Mouse (Mus musculus) bone marrow, adult 2 months (tissue): ENCODE data around the gene Gbp5. TPM values are rescaled to one million over a fixed set of nuclear protein-coding genes. Genes with fewer than 3 reads are reported as not detected.

Experiments used
- H3K27ac ChIP-seq: fragments of 200-500 bp; 2 replicates; pipeline ENCODE4 v1.5.1; 2012; ENCODE audit warnings: low read depth, mild to moderate bottlenecking, control low read depth, inconsistent platforms, low read length; ENCODE audit not compliant: control insufficient read depth, poor library complexity, insufficient read depth
- H3K4me1 ChIP-seq: fragments of 200-500 bp; 2 replicates; pipeline ENCODE4 v1.6.1; 2011; ENCODE audit warnings: low read length; ENCODE audit not compliant: control insufficient read depth, insufficient read depth
- H3K4me3 ChIP-seq: fragments of 200-500 bp; replicated peaks from 2 replicates; pipeline ENCODE3; 2011; ENCODE audit warnings: mild to moderate bottlenecking, low read depth, low read length, control low read depth; ENCODE audit not compliant: control insufficient read depth
- CTCF ChIP-seq: fragments of 200-500 bp; IDR thresholded peaks from 2 replicates; pipeline ENCODE4 v1.5.1; 2011; ENCODE audit warnings: low read length, control low read depth; ENCODE audit not compliant: control insufficient read depth, insufficient read depth
- POLR2A ChIP-seq: fragments of 200-500 bp; IDR thresholded peaks from 2 replicates; pipeline ENCODE4 v1.6.1; 2011; ENCODE audit warnings: low read depth, mild to moderate bottlenecking, control low read depth, low read length, borderline replicate concordance; ENCODE audit not compliant: control insufficient read depth
- WGBS: fragments of 180-500 bp; shearing (Covaris S2); methylation state at CpG from one replicate; pipeline ENCODE4 v1.1.7; 2018; 5-methylcytosine and 5-hydroxymethylcytosine counted together
- polyA plus RNA-seq: library from polyadenylated mRNA; stranded (reverse); fragments of >200 nt; gene quantifications from 2 replicates; pipeline ENCODE4 v1.2.4, GENCODE M21; 2011; ENCODE audit warnings: low replicate concordance; ENCODE audit not compliant: missing spikeins, insufficient read depth, insufficient read length

Gbp5 gene
- polyA plus RNA-seq, 1 experiment: 2.4 TPM

GRCm38 (mm10) chr3:142490465-142490864 is 3.3 kb upstream of the Gbp5 start:
- 58% methylated on average over 1 of the region's 1 CpGs for WGBS
- H3K4me3 ChIP-seq: no peak overlapping the region
- H3K27ac ChIP-seq: no peak overlapping the region
- TF ChIP-seq CTCF (peak; percentile 81), POLR2A (no peak)
- peaks cover 3% of the 10 kb centered on the region for H3K4me1 ChIP-seq

- WGBS: 82% methylated on average over 5 of the region's 5 CpGs
- TF ChIP-seq POLR2A (no peak), CTCF (no peak)
- Histone ChIP-seq H3K27ac (no peak overlapping the region), H3K4me3 (no peak overlapping the region), H3K4me1 (peaks cover 3% of the 10 kb centered on the region)
Measured at GRCm38 (mm10) chr3:142495146-142495655, 1.4 kb downstream of the Gbp5 start.

- Histone ChIP-seq H3K4me3 (peak overlapping the region; percentile 69), H3K4me1 (peaks cover 3% of the 10 kb centered on the region), H3K27ac (no peak overlapping the region)
- TF ChIP-seq POLR2A (no peak), CTCF (no peak)
- 3% methylated on average over 14 of the region's 14 CpGs for WGBS
Measured at GRCm38 (mm10) chr3:142496113-142497101, 2.6 kb downstream of the Gbp5 start.

- WGBS: 7% methylated on average over 15 of the region's 15 CpGs
- H3K27ac ChIP-seq: peak overlapping the region; percentile 31; the same call in 1 of the 2 replicates
- TF ChIP-seq POLR2A: no peak
- no peak for TF ChIP-seq CTCF
- H3K4me1 ChIP-seq: peaks cover 3% of the 10 kb centered on the region
- H3K4me3 ChIP-seq: peak overlapping the region; percentile 69
Measured at GRCm38 (mm10) chr3:142497123-142497841, 3.5 kb downstream of the Gbp5 start.

GRCm38 (mm10) chr3:142498941-142499340 is 5.2 kb downstream of the Gbp5 start:
- TF ChIP-seq POLR2A (no peak), CTCF (no peak)
- Histone ChIP-seq H3K4me3 (no peak overlapping the region), H3K27ac (no peak overlapping the region), H3K4me1 (no peaks in the 10 kb centered on the region)
- 81% methylated on average over 5 of the region's 5 CpGs for WGBS

- TF ChIP-seq CTCF (no peak), POLR2A (no peak)
- Histone ChIP-seq H3K4me1 (no peaks in the 10 kb centered on the region), H3K27ac (no peak overlapping the region), H3K4me3 (no peak overlapping the region)
- WGBS: 89% methylated on average over 3 of the region's 3 CpGs
Measured at GRCm38 (mm10) chr3:142528116-142528515, 34.3 kb downstream of the Gbp5 start.

GRCm38 (mm10) chr3:142529597-142529996 is 35.8 kb downstream of the Gbp5 start:
- H3K4me3 ChIP-seq: peak overlapping the region; percentile 28
- whole genome bisulfite sequencing: 11% methylated on average over 2 of the region's 2 CpGs
- H3K27ac ChIP-seq: no peak overlapping the region
- TF ChIP-seq CTCF (no peak), POLR2A (no peak)
- H3K4me1 ChIP-seq: no peaks in the 10 kb centered on the region

- Histone ChIP-seq H3K4me3 (peak within 1 kb of the TSS; percentile 97), H3K4me1 (no peaks in the 10 kb centered on the region; the same call in 1 of the 2 replicates), H3K27ac (peak within 1 kb of the TSS; percentile 16)
- no peak for TF ChIP-seq CTCF
- no peak for TF ChIP-seq POLR2A
- WGBS: under 1% methylated on average over 30 of the region's 30 CpGs
Measured at GRCm38 (mm10) chr3:142530087-142530953, 36.5 kb downstream of the Gbp5 start, which contains the start of gene Gbp7. Gene Gbp7, plus strand, starts transcription at chr3:142530342.
